Mouse (Mus musculus): ENCODE measurements around the gene Trim63. TPM values are rescaled to one million over a fixed set of nuclear protein-coding genes. Genes with fewer than 3 reads are reported as not detected.

Trim63 gene
- not detected in 4 replicates for total RNA-seq (2023)

DNA sequence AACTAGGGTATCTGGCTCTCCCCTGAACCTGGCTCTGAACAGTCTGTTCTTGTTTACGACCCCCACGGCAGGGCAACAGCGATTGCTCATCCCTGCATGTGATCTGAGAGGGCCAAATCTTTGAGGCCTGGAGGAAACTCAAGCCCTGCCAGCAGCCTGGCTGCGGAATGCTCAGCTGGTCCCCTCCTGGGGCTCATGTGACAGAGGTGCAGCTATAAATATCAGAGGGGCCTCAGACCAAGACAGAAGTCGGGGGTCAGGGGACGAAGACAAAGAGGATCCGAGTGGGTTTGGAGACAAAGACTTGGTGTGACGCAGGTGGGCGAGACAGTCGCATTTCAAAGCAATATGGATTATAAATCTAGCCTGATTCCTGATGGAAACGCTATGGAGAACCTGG, at the start of gene Trim63:
Gene Trim63 (plus strand): TSS at position 245 of the 400 bp plus-strand sequence.

DNA sequence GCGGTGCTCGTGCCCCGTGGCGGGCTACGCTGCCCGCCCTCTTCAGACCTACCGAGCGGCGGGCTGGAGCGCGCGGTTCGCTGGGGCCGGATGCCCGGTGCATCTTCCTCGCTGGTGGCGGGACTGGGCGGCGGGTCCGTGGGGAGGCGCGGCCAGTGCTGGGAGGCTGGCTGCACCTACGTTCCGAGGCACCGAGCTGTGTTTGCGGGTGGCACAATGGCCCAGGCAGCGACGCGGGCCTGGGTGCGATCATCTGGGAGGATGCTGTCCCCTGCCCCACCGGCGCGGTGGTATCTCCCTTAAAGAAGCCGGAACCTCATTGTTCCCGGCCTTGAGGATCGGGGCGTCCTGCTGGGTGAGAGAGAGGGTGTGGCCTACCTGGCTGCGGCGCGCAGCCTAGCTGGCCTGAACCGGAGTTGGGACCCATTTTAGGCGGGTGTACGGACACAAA, 27.3 kb upstream of the Trim63 start, which contains the start of gene Pdik1l:
Gene Pdik1l (minus strand): TSS at position 321 of the 451 bp plus-strand sequence.

DNA sequence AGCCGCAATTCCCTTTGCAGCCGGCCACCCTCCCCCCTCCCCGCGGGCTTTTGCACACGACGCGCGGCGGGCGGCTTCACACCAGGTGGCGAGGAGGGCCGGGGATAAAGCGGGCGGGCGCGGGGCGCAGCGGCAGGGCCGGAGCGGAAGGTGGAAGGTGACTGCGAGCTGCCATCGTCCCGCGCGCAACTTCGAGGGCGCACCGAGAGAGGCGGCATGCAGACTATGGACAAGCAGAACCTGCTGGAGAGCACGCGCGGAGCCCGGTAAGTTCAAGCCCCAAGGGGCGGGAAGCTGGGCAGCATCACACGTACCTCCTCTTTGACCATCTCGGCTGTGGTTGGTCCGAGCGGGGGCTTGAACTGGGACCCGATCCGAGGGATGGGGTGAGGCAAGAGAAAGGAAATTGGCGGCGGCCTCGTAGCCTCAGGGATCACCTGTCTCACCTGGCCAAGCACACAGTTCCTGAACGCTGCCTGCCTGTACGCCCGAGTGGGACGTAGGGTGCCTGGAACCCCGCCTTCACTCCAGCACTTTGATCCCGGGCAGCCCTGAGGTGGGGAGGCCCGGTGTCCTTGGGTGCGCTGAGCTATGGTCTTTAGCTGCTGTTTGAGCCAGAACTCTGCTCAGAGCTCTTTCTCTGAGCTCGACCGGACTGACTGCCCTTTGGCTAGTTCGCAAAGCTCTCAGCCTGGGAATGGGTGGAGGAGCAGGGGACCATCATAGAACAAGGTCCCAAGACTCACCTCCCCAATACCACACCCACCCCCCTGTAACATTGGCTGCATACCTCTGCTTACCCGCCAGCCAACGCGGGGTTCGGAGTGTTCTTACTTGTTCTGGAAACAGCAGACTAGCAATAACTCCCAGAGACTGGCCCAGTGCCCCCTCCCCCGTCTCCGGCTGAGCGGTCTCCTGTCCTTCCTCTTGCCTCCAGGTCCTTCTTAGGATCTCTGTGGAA, 28.4 kb downstream of the Trim63 start, which contains the start of gene Slc30a2:
Gene Slc30a2 (plus strand): TSS at position 111 of the 961 bp plus-strand sequence.

Other genes with a start within 250 kb of the Trim63 start
- 1,472 to 1,719 TPM (median 1,551 TPM) in 4 replicates for gene Cd52, start 220.0 kb upstream of the Trim63 start, total RNA-seq (2023)
- 42.9 to 49.3 TPM (median 46.2 TPM) in 4 replicates for gene Ubxn11, start 212.6 kb upstream of the Trim63 start, total RNA-seq (2023)
- 609 to 689 TPM (median 657 TPM) in 4 replicates for gene Sh3bgrl3, start 186.3 kb upstream of the Trim63 start, total RNA-seq (2023)
- gene Cep85, start 128.0 kb upstream of the Trim63 start, total RNA-seq (2023): 18.4 to 30.3 TPM (median 22.9 TPM) in 4 replicates
- gene Gm7534, start 112.1 kb upstream of the Trim63 start, total RNA-seq (2023): not detected in 4 replicates
- not detected in 4 replicates for gene Catsper4, start 87.7 kb upstream of the Trim63 start, total RNA-seq (2023)
- 0.69 TPM in 1 of 4 replicates, not detected in the others for gene Cnksr1, start 76.7 kb upstream of the Trim63 start, total RNA-seq (2023)
- gene E130218I03Rik, start 71.5 kb upstream of the Trim63 start, total RNA-seq (2023): not detected in 4 replicates
- 25.1 to 28.5 TPM (median 27.5 TPM) in 4 replicates for gene Zfp593, start 69.5 kb upstream of the Trim63 start, total RNA-seq (2023)
- gene Gm30191, start 68.2 kb upstream of the Trim63 start, total RNA-seq (2023): not detected in 4 replicates
- not detected in 4 replicates for gene Grrp1, start 61.0 kb upstream of the Trim63 start, total RNA-seq (2023)
- gene Pdik1l, start 27.2 kb upstream of the Trim63 start, total RNA-seq (2023): 9.3 to 13.0 TPM (median 11.1 TPM) in 4 replicates
- not detected in 4 replicates for gene Slc30a2, start 28.1 kb downstream of the Trim63 start, total RNA-seq (2023)
- gene Extl1, start 68.7 kb downstream of the Trim63 start, total RNA-seq (2023): 1.5 to 2.0 TPM (median 1.7 TPM) in 4 replicates
- 1.4 to 3.0 TPM (median 2.1 TPM) in 4 replicates for gene Pafah2, start 81.2 kb downstream of the Trim63 start, total RNA-seq (2023)
- gene Stmn1, start 153.2 kb downstream of the Trim63 start, total RNA-seq (2023): 29.6 to 39.7 TPM (median 33.1 TPM) in 4 replicates
- 1.9 to 3.9 TPM (median 2.9 TPM) in 4 replicates for gene Paqr7, start 181.6 kb downstream of the Trim63 start, total RNA-seq (2023)
- not detected in 4 replicates for gene Aunip, start 195.9 kb downstream of the Trim63 start, total RNA-seq (2023)
- gene Mtfr1l, start 220.3 kb downstream of the Trim63 start, total RNA-seq (2023): 41.8 to 47.0 TPM (median 46.7 TPM) in 4 replicates
- 0.54 to 3.4 TPM (median 1.6 TPM) in 4 replicates for gene Selenon, start 237.0 kb downstream of the Trim63 start, total RNA-seq (2023)